Mouse (Mus musculus) NIH3T3 (cell line): ENCODE data around the gene Smc6.

ENCODE experiments used
- DNase-seq: peaks from one replicate; pipeline ENCODE4 v3.0.0-alpha.2; 2012; ENCODE audit warnings: low read depth

Gene Smc6

GRCm38 (mm10) chr12:11281584-11281983 is 15.9 kb downstream of the Smc6 start:
- no peak for DNase-seq

- DNase-seq, result no peak
These were observed 20.7 kb downstream of the Smc6 start for GRCm38 (mm10) chr12:11286382-11286781.

GRCm38 (mm10) chr12:11300858-11301257 is 35.2 kb downstream of the Smc6 start:
- no peak for DNase-seq

GRCm38 (mm10) chr12:11306753-11307645 is 41.3 kb downstream of the Smc6 start:
- no peak for DNase-seq

GRCm38 (mm10) chr12:11311106-11311505 is 45.4 kb downstream of the Smc6 start:
- no peak for DNase-seq

- peak; percentile 33 for DNase-seq
These were observed 48.2 kb downstream of the Smc6 start for GRCm38 (mm10) chr12:11313840-11314239.

- DNase-seq, result peak; percentile 63
These were observed 52.0 kb downstream of the Smc6 start for GRCm38 (mm10) chr12:11317671-11318070.

- DNase-seq, result no peak
These were observed 58.8 kb downstream of the Smc6 start for GRCm38 (mm10) chr12:11324480-11324879.

GRCm38 (mm10) chr12:11326483-11326882 is 60.8 kb downstream of the Smc6 start:
- DNase-seq, result no peak

GRCm38 (mm10) chr12:11336845-11337244 is 71.2 kb downstream of the Smc6 start:
- peak; percentile 84 for DNase-seq

- DNase-seq, result no peak
These were observed 72.6 kb downstream of the Smc6 start for GRCm38 (mm10) chr12:11338251-11338650.

- DNase-seq, result peak; percentile 79
These were observed 76.4 kb downstream of the Smc6 start for GRCm38 (mm10) chr12:11342020-11342600.

- peak; percentile 69 for DNase-seq
These were observed 80.3 kb downstream of the Smc6 start for GRCm38 (mm10) chr12:11345963-11346362.

- DNase-seq, result peak; percentile 14
These were observed 82.7 kb downstream of the Smc6 start for GRCm38 (mm10) chr12:11348423-11348822.

GRCm38 (mm10) chr12:11349870-11350269 is 84.2 kb downstream of the Smc6 start:
- DNase-seq, result no peak

GRCm38 (mm10) chr12:11350895-11351294 is 85.2 kb downstream of the Smc6 start:
- peak; percentile 85 for DNase-seq

- DNase-seq, result no peak
These were observed 96.7 kb downstream of the Smc6 start for GRCm38 (mm10) chr12:11362435-11362834.

- no peak for DNase-seq
These were observed 99.2 kb downstream of the Smc6 start for GRCm38 (mm10) chr12:11364870-11365269.

GRCm38 (mm10) chr12:11367099-11367765 is 101.5 kb downstream of the Smc6 start:
- DNase-seq, result no peak
